Mouse (Mus musculus) neural tube, embryonic 14.5 days (tissue): Measurements from ENCODE around the gene Cgrrf1. TPM values are rescaled to one million over a fixed set of nuclear protein-coding genes. Genes with fewer than 3 reads are reported as not detected.

Experiments
- ATAC-seq: fragments of 200-750 bp; cut with Nextera tagmentation; 2 replicates; pipeline ENCODE4 v1.8.0; 2017; ENCODE audit warnings: low read depth, mild to moderate bottlenecking, moderate TSS enrichment, moderate library complexity
- H3K27ac ChIP-seq: fragments of 300-500 bp; sonication (generic); 2 replicates; pipeline ENCODE4 v1.5.1; 2014; ENCODE audit warnings: low read depth, mild to moderate bottlenecking, control low read depth, low read length, moderate library complexity, mixed read lengths
- H3K27me3 ChIP-seq: fragments of 300-500 bp; sonication (generic); 2 replicates; pipeline ENCODE4 v1.6.1; 2014; ENCODE audit warnings: low read length; ENCODE audit not compliant: control insufficient read depth, insufficient read depth
- H3K36me3 ChIP-seq: fragments of 300-500 bp; sonication (generic); 2 replicates; pipeline ENCODE4 v1.6.1; 2014; ENCODE audit warnings: low read length, mixed read lengths; ENCODE audit not compliant: control insufficient read depth, insufficient read depth
- H3K4me1 ChIP-seq: fragments of 300-500 bp; sonication (generic); 2 replicates; pipeline ENCODE4 v1.6.1; 2014; ENCODE audit warnings: low read length; ENCODE audit not compliant: control insufficient read depth, insufficient read depth
- H3K4me2 ChIP-seq: fragments of 300-500 bp; sonication (generic); 2 replicates; pipeline ENCODE4 v1.6.1; 2014; ENCODE audit warnings: mild to moderate bottlenecking, low read depth, low read length, control low read depth
- H3K4me3 ChIP-seq: fragments of 300-500 bp; sonication (generic); 2 replicates; pipeline ENCODE4 v1.5.1; 2014; ENCODE audit warnings: low read depth, low read length, control low read depth, mixed read lengths
- H3K9ac ChIP-seq: fragments of 300-500 bp; sonication (generic); replicated peaks from 2 replicates; pipeline ENCODE4 v1.6.1; 2014; ENCODE audit warnings: low read depth, mild to moderate bottlenecking, control low read depth, low read length, mixed read lengths
- H3K9me3 ChIP-seq: fragments of 300-500 bp; sonication (generic); 2 replicates; pipeline ENCODE4 v1.6.1; 2016; ENCODE audit warnings: low read length; ENCODE audit not compliant: control insufficient read depth
- WGBS: fragments of 180-500 bp; shearing (Covaris S2); extraction: QIAGEN DNeasy Blood & Tissue Kit; methylation state at CpG from one replicate; pipeline ENCODE4 v1.1.7; 2014; 5-methylcytosine and 5-hydroxymethylcytosine counted together
- polyA plus RNA-seq: library from polyadenylated mRNA; unstranded; fragments of >200 nt; fragmentation: Nextera tagmentation; extraction: Ambion mirVana; gene quantifications from 2 replicates; pipeline ENCODE4 v1.2.1, GENCODE M21; 2014

Cgrrf1 gene
- polyA plus RNA-seq, 1 experiment from 2014 or later, result 23.5 TPM

GRCm38 (mm10) chr14:46882431-46883067, 50.6 kb downstream of the Cgrrf1 start, which contains the start of gene Samd4:
Gene Samd4, plus strand, starts transcription at chr14:46882854.
- Histone ChIP-seq H3K36me3 (no peaks in the 10 kb centered on the region), H3K9ac (peak within 1 kb of the TSS; percentile 65), H3K27me3 (peaks cover 11% of the 10 kb centered on the region), H3K27ac (peak within 1 kb of the TSS; percentile 57; the same call in 1 of the 2 replicates), H3K4me1 (peaks cover 5% of the 10 kb centered on the region; the same call in 1 of the 2 replicates), H3K4me2 (peak within 1 kb of the TSS; percentile 99), H3K9me3 (no peaks in the 10 kb centered on the region), H3K4me3 (peak within 1 kb of the TSS; percentile 62)
- peak; percentile 74 for ATAC-seq
- under 1% methylated on average over 37 of the region's 54 CpGs for WGBS

GRCm38 (mm10) chr14:46883068-46883870, 51.3 kb downstream of the Cgrrf1 start:
- under 1% methylated on average over 63 of the region's 70 CpGs for WGBS
- Histone ChIP-seq H3K4me2 (peak overlapping the region; percentile 99), H3K4me3 (peak overlapping the region; percentile 62), H3K27ac (peak overlapping the region; percentile 57; the same call in 1 of the 2 replicates), H3K9ac (peak overlapping the region; percentile 65), H3K36me3 (no peaks in the 10 kb centered on the region), H3K9me3 (no peaks in the 10 kb centered on the region), H3K4me1 (peaks cover 5% of the 10 kb centered on the region; the same call in 1 of the 2 replicates), H3K27me3 (peaks cover 11% of the 10 kb centered on the region)
- peak; percentile 36 for ATAC-seq

GRCm38 (mm10) chr14:46883871-46884441, 52.0 kb downstream of the Cgrrf1 start:
- peak overlapping the region; percentile 99 for H3K4me2 ChIP-seq
- no peaks in the 10 kb centered on the region for H3K36me3 ChIP-seq
- H3K9me3 ChIP-seq, result no peaks in the 10 kb centered on the region
- H3K27ac ChIP-seq, result peak overlapping the region; percentile 75
- peak overlapping the region; percentile 62 for H3K4me3 ChIP-seq
- under 1% methylated on average over 29 of the region's 29 CpGs for WGBS
- peak; percentile 1 for ATAC-seq
- peaks cover 11% of the 10 kb centered on the region for H3K27me3 ChIP-seq
- peaks cover 5% of the 10 kb centered on the region; the same call in 1 of the 2 replicates for H3K4me1 ChIP-seq
- peak overlapping the region; percentile 61 for H3K9ac ChIP-seq

GRCm38 (mm10) chr14:46884701-46885428, 52.9 kb downstream of the Cgrrf1 start:
- peak; percentile 71 for ATAC-seq
- peak overlapping the region; percentile 75 for H3K27ac ChIP-seq
- no peaks in the 10 kb centered on the region for H3K9me3 ChIP-seq
- no peaks in the 10 kb centered on the region for H3K36me3 ChIP-seq
- WGBS, result under 1% methylated on average over 50 of the region's 52 CpGs
- H3K4me1 ChIP-seq, result peaks cover 5% of the 10 kb centered on the region; the same call in 1 of the 2 replicates
- peaks cover 11% of the 10 kb centered on the region for H3K27me3 ChIP-seq
- H3K4me2 ChIP-seq, result peak overlapping the region; percentile 99
- H3K4me3 ChIP-seq, result peak overlapping the region; percentile 56
- H3K9ac ChIP-seq, result peak overlapping the region; percentile 61

GRCm38 (mm10) chr14:46885429-46885755, 53.5 kb downstream of the Cgrrf1 start:
- H3K27ac ChIP-seq, result peak overlapping the region; percentile 75
- peak overlapping the region; percentile 56 for H3K4me3 ChIP-seq
- no peaks in the 10 kb centered on the region for H3K9me3 ChIP-seq
- H3K27me3 ChIP-seq, result peaks cover 11% of the 10 kb centered on the region
- peaks cover 5% of the 10 kb centered on the region; the same call in 1 of the 2 replicates for H3K4me1 ChIP-seq
- peak overlapping the region; percentile 61 for H3K9ac ChIP-seq
- H3K4me2 ChIP-seq, result peak overlapping the region; percentile 99
- peak; percentile 13; the same call in 1 of the 2 replicates for ATAC-seq
- no peaks in the 10 kb centered on the region for H3K36me3 ChIP-seq
- 2% methylated on average over 7 of the region's 7 CpGs for WGBS

GRCm38 (mm10) chr14:46885891-46886301, 54.0 kb downstream of the Cgrrf1 start:
- Histone ChIP-seq H3K4me3 (peak overlapping the region; percentile 56), H3K9me3 (no peaks in the 10 kb centered on the region), H3K36me3 (no peaks in the 10 kb centered on the region), H3K27me3 (peaks cover 11% of the 10 kb centered on the region), H3K4me1 (peaks cover 5% of the 10 kb centered on the region; the same call in 1 of the 2 replicates), H3K27ac (no peak overlapping the region), H3K4me2 (peak overlapping the region; percentile 99), H3K9ac (peak overlapping the region; percentile 21; the same call in 1 of the 2 replicates)
- no peak for ATAC-seq
- WGBS, result 21% methylated on average over 5 of the region's 5 CpGs

- Histone ChIP-seq H3K36me3 (no peaks in the 10 kb centered on the region), H3K27ac (no peak overlapping the region), H3K27me3 (no peaks in the 10 kb centered on the region), H3K4me1 (no peaks in the 10 kb centered on the region), H3K4me3 (no peak overlapping the region), H3K9ac (no peak overlapping the region), H3K9me3 (no peaks in the 10 kb centered on the region), H3K4me2 (no peak overlapping the region)
- no peak for ATAC-seq
- WGBS, result 87% methylated on average over 4 of the region's 4 CpGs
These were observed 57.2 kb downstream of the Cgrrf1 start for GRCm38 (mm10) chr14:46889096-46889495.

GRCm38 (mm10) chr14:46893961-46894360, 62.0 kb downstream of the Cgrrf1 start:
- Histone ChIP-seq H3K9me3 (no peaks in the 10 kb centered on the region), H3K4me2 (no peak overlapping the region), H3K36me3 (no peaks in the 10 kb centered on the region), H3K9ac (no peak overlapping the region), H3K4me1 (no peaks in the 10 kb centered on the region), H3K4me3 (no peak overlapping the region), H3K27ac (no peak overlapping the region), H3K27me3 (no peaks in the 10 kb centered on the region)
- ATAC-seq, result no peak
- 90% methylated on average over 10 of the region's 10 CpGs for WGBS
